In genomic region chr3:114052406-114052805, GRCm38 (mm10) we compare ENCODE assay signal across 26 mouse cellular contexts. TPM values are rescaled to one million over a fixed set of nuclear protein-coding genes. Genes with fewer than 3 reads are reported as not detected.
DNase-seq lines count a peak whose midpoint lies in the region; TF ChIP-seq lines count a peak whose summit lies in the region.
"Had no signal": no experiment of that assay in that cellular context is flagged by ENCODE, and none has a peak within 500 bp of the region (broad histone marks: within the 10 kb centered on the region; RNA-seq: fewer than 3 reads in every experiment).

No protein-coding gene starts in this region.

- no peak for TF ChIP-seq CTCF in embryonic fibroblast, embryonic 13.5 days (IDR thresholded peaks at IDR 0.05; ENCODE audit: borderline replicate concordance, insufficient read depth, low read length)

- TF ChIP-seq POLR2A in embryonic fibroblast, embryonic 13.5 days (IDR thresholded peaks at IDR 0.05; ENCODE audit: low read depth, low read length) = no peak

- peak; percentile 28 for DNase-seq in embryo, embryonic 10 days (ENCODE audit: low spot score)
- DNase-seq in embryo, embryonic 9.5 days (ENCODE audit: extremely low spot score) = no peak
- DNase-seq in Muller cell, postnatal 12 days (ENCODE audit: inconsistent ontology term) = peak; percentile 77
- DNase-seq in embryo, embryonic 11 days = peak; percentile 22
- DNase-seq in gastrocnemius, postnatal 25 days = no peak
- DNase-seq in thymus, postnatal 36 days = no peak
- DNase-seq in neural tube, embryonic 10.5 days (ENCODE audit: extremely low spot score, low spot score) = no peak
- DNase-seq: adrenal gland, adult 2 months; adrenal gland, postnatal 10 days; adrenal gland, postnatal 25 days; B cell, adult 2 months; cerebellum, adult 11 months; cerebellum, adult 18-20 months; cerebellum, adult 8-10 months; cerebellum, adult 9-11 months; cerebellum, postnatal 14 days; cerebellum, postnatal 36 days had no signal

- 0 out of 2 replicates have a peak overlapping the region, but pooled peaks have one; percentile 24 for H3K27ac ChIP-seq in embryonic fibroblast, embryonic 13.5 days (ENCODE audit: insufficient read depth, low read length)
- H3K27ac ChIP-seq: forebrain, embryonic 10.5 days; forebrain, embryonic 12.5 days had no signal

- peaks cover 3% of the 10 kb centered on the region; the same call in 1 of the 2 replicates for H3K4me1 ChIP-seq in embryonic fibroblast, embryonic 13.5 days (ENCODE audit: control insufficient read depth, insufficient read depth, low read length)
- H3K4me1 ChIP-seq: forebrain, embryonic 10.5 days; forebrain, embryonic 12.5 days had no signal

- no peak overlapping the region for H3K4me3 ChIP-seq in embryonic fibroblast, embryonic 13.5 days (ENCODE audit: insufficient read depth, low read length)
- H3K4me3 ChIP-seq: embryonic facial prominence, embryonic 13.5 days; erythroblast, embryonic 14.5 days; forebrain, embryonic 10.5 days; forebrain, embryonic 12.5 days had no signal

RNA-seq across cellular contexts. Expression of gene Col11a1, which starts 22.1 kb away (rescaled TPM):
- 213 and 341 TPM in 2 replicates for polyA plus RNA-seq in embryonic fibroblast, embryonic 13.5 days (2011; ENCODE audit: insufficient read length, low read depth, missing spikeins)
- 10 to 100 TPM in 1 of 2 experiments, 1 to 10 TPM in 1; 4.8 to 11.7 TPM for total RNA-seq in gastrocnemius, postnatal 25 days (2021)
- total RNA-seq: CH12.LX; common myeloid progenitor, adult 5-6 weeks had no signal
- polyA plus RNA-seq: CD4-positive, CD25-positive, alpha-beta regulatory T cell, adult 4 months; erythroblast, embryonic 14.5 days; G1E had no signal

Comparison
In these comparisons a context has a peak if more than half of its experiments do, and no peak if none do; other contexts are left out.
1. DNase-seq: peak in embryo, embryonic 10 days (single experiment), Muller cell, postnatal 12 days (single experiment) and embryo, embryonic 11 days (single experiment); none in embryo, embryonic 9.5 days (single experiment), gastrocnemius, postnatal 25 days (single experiment), thymus, postnatal 36 days (0 of 2) and neural tube, embryonic 10.5 days (single experiment).